Mouse (Mus musculus): Measurements from ENCODE around the gene Irf1. TPM values are rescaled to one million over a fixed set of nuclear protein-coding genes. Genes with fewer than 3 reads are reported as not detected.

Gene Irf1
- total and polyA plus RNA-seq, 3 experiments, result 22.7 to 43.7 (median 35.5) TPM

DNA sequence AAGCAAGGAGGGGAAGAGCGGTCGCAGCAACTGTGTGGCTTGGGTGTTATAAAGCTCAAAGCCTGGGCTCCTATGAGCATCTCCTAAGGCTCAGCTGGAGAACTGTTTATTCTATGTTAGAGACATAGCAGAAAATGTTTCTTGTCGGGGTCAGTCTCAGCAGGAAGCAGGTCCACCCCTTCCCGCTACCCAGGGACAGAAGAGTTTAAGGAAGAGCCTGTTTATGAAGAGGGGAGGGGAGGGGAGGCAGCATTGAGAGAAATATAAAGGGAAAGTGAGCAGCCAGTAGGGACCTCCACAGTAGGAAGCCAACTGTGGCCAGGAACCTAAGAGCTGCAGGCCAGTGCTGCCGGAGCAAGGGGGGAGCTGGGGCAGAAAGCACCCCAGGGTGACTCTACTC is 39.5 kb downstream of the Irf1 start:
- no peak for DNase-seq

- no peak for DNase-seq
Measured at GRCm38 (mm10) chr11:53810156-53810555, 40.3 kb downstream of the Irf1 start.

- DNase-seq, result no peak
Measured at GRCm38 (mm10) chr11:53810749-53811148, 40.9 kb downstream of the Irf1 start.

DNA sequence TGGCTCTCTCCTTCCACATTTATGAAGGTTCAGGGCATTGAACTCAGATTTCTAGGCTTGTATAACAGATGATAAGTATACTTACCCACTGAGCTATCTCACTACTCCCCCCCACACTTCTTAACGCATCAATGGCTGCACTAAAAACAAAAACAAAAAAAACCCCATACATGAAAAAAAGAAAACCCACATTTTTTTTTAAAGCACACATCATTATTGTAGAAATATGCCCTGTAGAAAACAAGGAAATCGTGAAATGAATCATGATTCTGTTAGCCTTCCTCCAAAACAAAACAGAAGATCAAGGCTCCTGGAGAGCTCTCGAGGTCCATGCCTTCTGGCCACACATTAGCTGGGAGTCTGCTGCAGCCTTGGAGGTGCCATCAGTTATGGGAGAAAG is 41.5 kb downstream of the Irf1 start:
- no peak for DNase-seq

- peak; percentile 72 for DNase-seq
Measured at GRCm38 (mm10) chr11:53813001-53813868, 43.4 kb downstream of the Irf1 start.

DNA sequence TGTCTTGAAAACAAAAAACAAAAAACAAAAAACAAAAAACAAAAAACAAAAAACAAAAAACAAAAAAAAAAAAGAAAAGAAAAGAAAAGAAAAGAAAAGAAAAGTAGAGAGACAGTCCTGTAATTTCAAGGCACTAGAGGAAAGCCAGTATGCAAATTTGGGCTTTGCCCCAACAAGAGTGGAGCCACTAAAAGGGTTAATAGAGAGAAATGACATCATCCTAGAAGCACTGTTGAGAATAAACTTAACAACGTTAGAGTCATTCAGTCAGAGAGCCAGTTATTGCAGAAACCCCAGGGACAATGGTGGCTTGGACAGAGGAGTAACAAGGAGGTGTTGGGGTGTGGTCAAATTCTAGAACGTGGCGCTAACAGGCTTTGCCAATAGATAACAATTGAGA is 45.0 kb downstream of the Irf1 start:
- no peak for DNase-seq

DNA sequence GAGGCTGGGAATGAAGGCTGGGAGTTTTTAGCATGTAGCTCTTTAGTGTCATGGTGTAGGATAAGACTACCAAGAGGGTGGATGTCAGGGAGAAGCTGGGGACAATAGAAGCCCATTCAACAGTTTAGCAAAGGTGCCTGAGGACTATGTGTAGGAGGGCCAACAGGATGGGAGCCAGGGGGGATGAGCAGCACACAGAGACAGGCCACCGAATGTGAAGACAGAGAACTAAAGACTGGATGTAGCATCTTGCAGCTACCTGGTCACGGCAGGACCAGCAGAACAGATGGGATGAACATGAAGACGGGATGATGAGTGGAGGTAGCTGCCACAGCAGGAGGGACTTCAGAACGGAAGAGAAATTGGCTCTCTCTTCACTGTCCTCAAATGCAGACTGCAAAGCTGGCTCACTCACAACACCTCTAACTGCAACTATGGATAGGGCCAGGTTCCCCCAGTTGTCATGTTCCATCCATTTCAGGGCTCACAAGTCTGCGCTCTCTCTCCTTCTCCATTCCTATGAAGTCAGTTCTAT is 47.1 kb downstream of the Irf1 start:
- no peak for DNase-seq

DNA sequence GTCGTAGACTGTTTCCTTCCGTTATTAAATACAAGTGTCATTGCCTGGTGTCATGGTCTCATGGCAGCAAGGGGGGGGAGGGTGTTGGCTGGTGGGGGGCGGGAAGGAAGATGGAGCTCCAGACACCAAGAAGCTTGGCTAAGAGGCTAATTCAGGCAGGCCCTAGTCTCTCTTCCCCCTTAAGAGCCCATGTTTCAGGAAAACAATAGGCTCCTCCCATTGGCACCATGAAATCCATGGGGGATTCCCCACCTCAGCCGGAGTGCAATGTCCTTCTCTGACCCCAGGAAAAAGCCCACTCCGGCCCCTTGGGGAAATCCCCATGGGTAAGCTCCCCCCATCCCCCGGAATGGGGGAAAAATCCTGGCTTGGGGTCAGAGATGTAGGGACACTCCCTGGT is 49.0 kb downstream of the Irf1 start:
- peak; percentile 40 for DNase-seq

DNA sequence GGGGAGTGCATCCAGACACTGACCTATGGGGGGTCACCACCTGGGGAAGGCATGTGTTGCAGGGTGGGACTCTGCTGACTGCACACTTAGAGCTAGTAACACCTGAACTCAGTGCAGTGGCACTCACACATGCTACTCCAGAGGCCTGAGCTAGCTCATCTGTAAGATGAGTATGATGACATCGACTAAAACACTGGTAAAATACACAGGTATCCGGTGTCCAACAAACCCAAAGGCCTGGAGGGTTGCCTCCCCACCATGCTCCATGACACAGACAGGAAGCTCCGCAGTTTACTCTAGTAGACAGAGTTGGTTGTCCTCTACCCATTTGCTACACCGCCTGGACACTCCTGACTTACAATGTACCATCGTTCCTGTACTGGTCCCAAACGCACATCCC is 49.7 kb downstream of the Irf1 start:
- no peak for DNase-seq

GRCm38 (mm10) chr11:53820516-53821170 is 50.8 kb downstream of the Irf1 start:
- no peak for DNase-seq

DNA sequence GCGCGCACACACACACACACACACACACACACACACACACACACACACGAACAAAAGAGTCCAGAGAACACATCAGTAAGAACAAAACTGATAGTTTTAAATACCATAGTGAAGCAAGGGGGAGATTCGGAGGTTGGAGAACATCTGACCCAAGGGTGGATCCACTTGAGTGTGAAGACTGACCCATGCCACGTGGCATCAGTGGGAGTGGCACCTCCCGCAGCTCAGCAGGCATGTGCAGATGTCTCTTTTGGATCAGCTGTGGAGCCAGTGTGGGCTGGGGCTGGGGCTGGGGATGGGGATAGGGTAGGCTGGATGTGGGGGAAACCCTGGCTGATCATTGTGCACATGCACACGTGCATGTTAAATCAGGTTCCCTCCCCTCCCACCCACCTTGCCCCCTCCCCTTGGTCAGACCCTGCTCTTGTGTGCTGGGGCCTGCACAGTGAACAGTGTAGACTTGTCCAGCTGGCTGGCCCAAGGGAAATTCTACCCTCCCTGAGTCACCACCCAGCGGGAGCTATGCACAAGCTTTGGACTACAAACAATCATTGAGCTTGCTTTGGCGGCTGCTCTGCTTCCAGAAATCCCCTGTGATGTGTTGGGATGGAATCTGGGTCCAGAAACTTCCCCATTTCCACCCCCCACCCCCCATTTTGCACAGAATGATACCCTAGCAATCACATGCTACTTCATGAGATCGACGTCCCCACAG is 51.6 kb downstream of the Irf1 start:
- DNase-seq, result no peak

- DNase-seq, result no peak
Measured at GRCm38 (mm10) chr11:53821945-53822338, 52.1 kb downstream of the Irf1 start.

GRCm38 (mm10) chr11:53825409-53825808 is 55.6 kb downstream of the Irf1 start:
- DNase-seq, result no peak

Small RNA genes lying within 50 kb of the gene (microRNA-seq; reads per million reads assigned to microRNA genes)
- 0.41 to 1.3 reads per million in 2 experiments for gene Mir7671

Other genes with a start within 250 kb of the Irf1 start
- gene Kif3a, start 202.6 kb upstream of the Irf1 start, total RNA-seq (2021), result 10 to 100 TPM; 23.0 to 29.8 TPM
- gene Kif3a, start 202.6 kb upstream of the Irf1 start, polyA plus RNA-seq (2012; rRNA removed), result 3.1 and 3.6 TPM in 2 replicates
- not detected for gene Il4, start 151.3 kb upstream of the Irf1 start, total RNA-seq (2021)
- gene Il4, start 151.3 kb upstream of the Irf1 start, polyA plus RNA-seq (2012; rRNA removed), result not detected in 2 replicates
- not detected for gene Il13, start 135.3 kb upstream of the Irf1 start, total RNA-seq (2021)
- gene Il13, start 135.3 kb upstream of the Irf1 start, polyA plus RNA-seq (2012; rRNA removed), result not detected in 2 replicates
- gene Rad50, start 62.7 kb upstream of the Irf1 start, total RNA-seq (2021), result 10 to 100 TPM; 11.6 to 13.8 TPM
- gene Rad50, start 62.7 kb upstream of the Irf1 start, polyA plus RNA-seq (2012; rRNA removed), result 2.6 and 3.6 TPM in 2 replicates
- gene Il5, start 49.2 kb upstream of the Irf1 start, total RNA-seq (2021), result not detected
- 0.06 and 0.12 TPM in 2 replicates for gene Il5, start 49.2 kb upstream of the Irf1 start, polyA plus RNA-seq (2012; rRNA removed)
- under 1 TPM; 0.43 to 0.45 TPM for gene Gm17334, start 3.2 kb downstream of the Irf1 start, total RNA-seq (2021)
- gene Gm17334, start 3.2 kb downstream of the Irf1 start, polyA plus RNA-seq (2012; rRNA removed), result 1.4 and 1.5 TPM in 2 replicates
- 10 to 100 TPM in 1 of 2 experiments, 1 to 10 TPM in 1; 8.4 to 10.8 TPM for gene Gm12216, start 89.2 kb downstream of the Irf1 start, total RNA-seq (2021)
- gene Gm12216, start 89.2 kb downstream of the Irf1 start, polyA plus RNA-seq (2012; rRNA removed), result 8.4 and 9.6 TPM in 2 replicates
- 10 to 100 TPM; 38.8 to 41.9 TPM for gene Slc22a5, start 121.6 kb downstream of the Irf1 start, total RNA-seq (2021)
- gene Slc22a5, start 121.6 kb downstream of the Irf1 start, polyA plus RNA-seq (2012; rRNA removed), result 39.3 TPM in 2 replicates
- gene Slc22a21, start 210.3 kb downstream of the Irf1 start, total RNA-seq (2021), result 1 to 10 TPM; 2.8 to 5.3 TPM
- 3.3 and 3.9 TPM in 2 replicates for gene Slc22a21, start 210.3 kb downstream of the Irf1 start, polyA plus RNA-seq (2012; rRNA removed)

Data from adrenal gland, adult 2 months (tissue).